Mouse (Mus musculus) MEL (cell line): Measurements from ENCODE around the gene Pld4. TPM values are rescaled to one million over a fixed set of nuclear protein-coding genes. Genes with fewer than 3 reads are reported as not detected.

Source experiments
- DNase-seq: peaks from one replicate; pipeline ENCODE4 v3.0.0; 2011; ENCODE audit warnings: low read depth, low spot score
- H3K27ac ChIP-seq: 2 replicates; pipeline ENCODE4 v1.5.1; 2012; ENCODE audit warnings: low read depth, mild to moderate bottlenecking, control low read depth, low read length, moderate library complexity; ENCODE audit not compliant: control insufficient read depth
- H3K27me3 ChIP-seq, 2 experiments: fragments of 150-350 bp in 1 of 2; sonication (generic) in 1 of 2; 2 replicates each; pipeline ENCODE4 v1.6.1; 2012; ENCODE audit warnings: low read length in 2 of 2, mild to moderate bottlenecking in 2 of 2, improper control_type of control experiment in 1 of 2, moderate library complexity in 1 of 2; ENCODE audit not compliant: insufficient read depth in 2 of 2, control insufficient read depth in 1 of 2
- H3K36me3 ChIP-seq, 2 experiments: 2 replicates each; pipeline ENCODE4 v1.6.1; 2012 to 2014; ENCODE audit warnings: low read length in 2 of 2, improper control_type of control experiment in 1 of 2, inconsistent platforms in 1 of 2, mild to moderate bottlenecking in 1 of 2; ENCODE audit not compliant: insufficient read depth in 2 of 2, control insufficient read depth in 1 of 2
- H3K4me1 ChIP-seq, 2 experiments: fragments of 150-350 bp in 1 of 2; sonication (generic) in 1 of 2; 2 replicates each; pipeline ENCODE4 v1.6.1; 2012; ENCODE audit warnings: low read length in 2 of 2, improper control_type of control experiment in 1 of 2, mild to moderate bottlenecking in 1 of 2; ENCODE audit not compliant: insufficient read depth in 2 of 2, control insufficient read depth in 1 of 2
- H3K4me3 ChIP-seq, 2 experiments: fragments of 150-350 bp in 1 of 2; sonication (generic) in 1 of 2; 2 replicates each; pipeline ENCODE4 v1.5.1; 2012; ENCODE audit warnings: low read depth in 2 of 2, low read length in 2 of 2, mild to moderate bottlenecking in 2 of 2, moderate library complexity in 2 of 2, control low read depth in 1 of 2, improper control_type of control experiment in 1 of 2; ENCODE audit not compliant: control insufficient read depth in 1 of 2, insufficient read depth in 1 of 2
- H3K79me2 ChIP-seq: 2 replicates; pipeline ENCODE4 v1.6.1; 2012; ENCODE audit warnings: mild to moderate bottlenecking, low read length, moderate library complexity; ENCODE audit not compliant: control insufficient read depth, poor library complexity, insufficient read depth
- H3K9ac ChIP-seq: 2 replicates; pipeline ENCODE4 v1.6.1; 2012; ENCODE audit warnings: low read depth, mild to moderate bottlenecking, control low read depth, low read length, moderate library complexity; ENCODE audit not compliant: control insufficient read depth, poor library complexity, severe bottlenecking
- H3K9me3 ChIP-seq: fragments of 150-350 bp; sonication (generic); replicated peaks from 2 replicates; pipeline ENCODE4 v1.6.1; 2012; ENCODE audit warnings: mild to moderate bottlenecking, low read length, improper control_type of control experiment, moderate library complexity; ENCODE audit not compliant: insufficient read depth
- CHD1 ChIP-seq: IDR thresholded peaks from 2 replicates; pipeline ENCODE4 v1.6.1; 2012; ENCODE audit warnings: low read depth, mild to moderate bottlenecking, inconsistent platforms, low read length, improper control_type of control experiment
- E2F4 ChIP-seq: IDR thresholded peaks from 2 replicates; pipeline ENCODE4 v1.6.1; 2011; ENCODE audit warnings: low read depth, low read length, improper control_type of control experiment, borderline replicate concordance
- ELF1 ChIP-seq: IDR thresholded peaks from 2 replicates; pipeline ENCODE4 v1.6.1; 2014; ENCODE audit warnings: low read depth, mild to moderate bottlenecking, inconsistent platforms, low read length, improper control_type of control experiment, moderate library complexity
- EP300 ChIP-seq, 2 experiments: IDR thresholded peaks; 2 replicates each; pipeline ENCODE4 v1.6.1; 2011; ENCODE audit warnings: improper control_type of control experiment in 2 of 2, low read length in 2 of 2, low read depth in 1 of 2, mild to moderate bottlenecking in 1 of 2
- HCFC1 ChIP-seq: IDR thresholded peaks from 2 replicates; pipeline ENCODE4 v1.6.1; 2012; ENCODE audit warnings: low read depth, mild to moderate bottlenecking, inconsistent platforms, low read length, improper control_type of control experiment, moderate library complexity
- JUND ChIP-seq: IDR thresholded peaks from 2 replicates; pipeline ENCODE4 v1.6.1; 2011; ENCODE audit warnings: low read depth, mild to moderate bottlenecking, improper control_type of control experiment, low read length
- MEF2A ChIP-seq: IDR thresholded peaks from 2 replicates; pipeline ENCODE4 v1.6.1; 2014; ENCODE audit warnings: low read depth, mild to moderate bottlenecking, inconsistent platforms, low read length, improper control_type of control experiment; ENCODE audit not compliant: poor library complexity, insufficient replicate concordance, severe bottlenecking; ENCODE audit errors: extremely low read depth
- POLR2A ChIP-seq, 2 experiments: IDR thresholded peaks; 2 replicates each; pipeline ENCODE4 v1.6.1; 2011 to 2012; ENCODE audit warnings: low read length in 2 of 2, mild to moderate bottlenecking in 2 of 2, control low read depth in 1 of 2, improper control_type of control experiment in 1 of 2, low read depth in 1 of 2, moderate library complexity in 1 of 2; ENCODE audit not compliant: control insufficient read depth in 1 of 2, insufficient read depth in 1 of 2, poor library complexity in 1 of 2
- TBP ChIP-seq: IDR thresholded peaks from 2 replicates; pipeline ENCODE4 v1.8.0; 2011; ENCODE audit warnings: low read depth, low read length, improper control_type of control experiment
- UBTF ChIP-seq: IDR thresholded peaks from 2 replicates; pipeline ENCODE4 v1.6.1; 2012; ENCODE audit warnings: low read depth, mild to moderate bottlenecking, inconsistent platforms, low read length, improper control_type of control experiment, moderate library complexity, borderline replicate concordance; ENCODE audit not compliant: insufficient read depth
- USF1 ChIP-seq: IDR thresholded peaks from 2 replicates; pipeline ENCODE4 v1.6.1; 2014; ENCODE audit warnings: low read depth, mild to moderate bottlenecking, inconsistent platforms, low read length, improper control_type of control experiment, moderate library complexity
- polyA plus RNA-seq, 2 experiments: library from polyadenylated mRNA; stranded (reverse) in 1 of 2; unstranded in 1 of 2; fragments of >175 nt in 1 of 2; fragments of >200 nt in 1 of 2; gene quantifications; 2 replicates each; pipeline versions ENCODE4 v1.2.1 to v1.2.4; 2012; ENCODE audit warnings: low replicate concordance in 2 of 2, low read depth in 1 of 2; ENCODE audit not compliant: insufficient read length in 2 of 2, insufficient read depth in 1 of 2, missing spikeins in 1 of 2
- total RNA-seq: library from RNA; depleted of rRNA; stranded (reverse); fragments of 300-350 nt; gene quantifications from 2 replicates; pipeline ENCODE4 v1.2.3, GENCODE M21; 2012

The Pld4 gene
- total and polyA plus RNA-seq, 3 experiments, result 9.7 to 16.4 TPM; not detected in 1

- H3K27me3 ChIP-seq, result peaks cover 2 to 8% of the 10 kb centered on the region in 2 experiments; a peak in 2 of 4 replicates
- no peak overlapping the region for H3K27ac ChIP-seq
- H3K9me3 ChIP-seq, result no peaks in the 10 kb centered on the region
- H3K36me3 ChIP-seq, result peaks cover 0 to 4% of the 10 kb centered on the region in 2 experiments; a peak in 1 of 4 replicates
- H3K79me2 ChIP-seq, result no peaks in the 10 kb centered on the region; the same call in 1 of the 2 replicates
- peaks cover 0 to 11% of the 10 kb centered on the region in 2 experiments; a peak in 3 of 4 replicates for H3K4me1 ChIP-seq
- no peak for TF ChIP-seq HCFC1
- TF ChIP-seq EP300 (IDR thresholded peaks at IDR 0.05; ENCODE audit: low read depth in 1 of 2, low read length in 2 of 2), result no peak
- TF ChIP-seq ELF1, result no peak
- no peak for TF ChIP-seq TBP
- no peak for TF ChIP-seq JUND
- TF ChIP-seq UBTF, result no peak
- H3K9ac ChIP-seq, result no peak overlapping the region; the same call in 1 of the 2 replicates
- no peak for DNase-seq
- peak overlapping the region in 1 of 2 experiments; percentile 76; a peak in 1 of 4 replicates for H3K4me3 ChIP-seq
Measured at GRCm38 (mm10) chr12:112810092-112810885, 49.8 kb downstream of the Pld4 start.

DNA sequence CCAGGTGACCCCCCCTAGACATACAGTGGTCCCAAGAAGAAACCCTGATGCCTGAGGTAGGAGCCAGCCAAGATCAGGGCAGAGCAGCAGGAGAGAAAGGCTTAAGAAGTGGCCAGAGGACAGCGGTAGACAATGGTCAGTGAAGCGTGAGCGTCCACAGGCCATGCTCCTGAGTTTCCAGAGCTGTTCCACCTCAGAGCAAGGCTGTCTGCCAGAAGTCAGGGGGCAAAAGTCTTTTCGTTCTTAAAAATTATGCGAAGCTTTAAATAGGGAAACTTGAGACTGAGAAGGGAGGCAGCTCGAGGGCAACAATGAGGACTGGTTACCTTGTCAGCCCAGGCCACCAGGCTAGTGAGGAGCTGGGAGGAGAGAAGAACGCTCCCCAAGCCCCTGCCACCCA is 52.9 kb downstream of the Pld4 start:
- no peak for TF ChIP-seq E2F4
- no peak for TF ChIP-seq USF1
- no peak for TF ChIP-seq CHD1
- 0 out of 4 replicates have a peak, but pooled peaks of 1 of the 2 experiments have one; percentile 21 for TF ChIP-seq POLR2A (IDR thresholded peaks at IDR 0.05; ENCODE audit: control insufficient read depth in 1 of 2, insufficient read depth in 1 of 2, low read depth in 1 of 2, low read length in 2 of 2, poor library complexity in 1 of 2)
- TF ChIP-seq MEF2A, result no peak
- no peak overlapping the region for H3K4me3 ChIP-seq
- peaks cover 0 to 6% of the 10 kb centered on the region in 2 experiments; a peak in 3 of 4 replicates for H3K4me1 ChIP-seq
- no peak for DNase-seq
- H3K36me3 ChIP-seq, result peaks cover 0 to 4% of the 10 kb centered on the region in 2 experiments; a peak in 1 of 4 replicates
- no peak overlapping the region for H3K9ac ChIP-seq
- no peaks in the 10 kb centered on the region for H3K9me3 ChIP-seq
- no peaks in the 10 kb centered on the region; the same call in 1 of the 2 replicates for H3K79me2 ChIP-seq
- H3K27ac ChIP-seq, result no peak overlapping the region
- no peaks in the 10 kb centered on the region for H3K27me3 ChIP-seq
